Mouse (Mus musculus): ENCODE measurements around the gene Gart. TPM values are rescaled to one million over a fixed set of nuclear protein-coding genes. Genes with fewer than 3 reads are reported as not detected.

The Gart gene
- 10 to 100 TPM; 58.8 to 60.1 TPM for total RNA-seq (2021)

DNA sequence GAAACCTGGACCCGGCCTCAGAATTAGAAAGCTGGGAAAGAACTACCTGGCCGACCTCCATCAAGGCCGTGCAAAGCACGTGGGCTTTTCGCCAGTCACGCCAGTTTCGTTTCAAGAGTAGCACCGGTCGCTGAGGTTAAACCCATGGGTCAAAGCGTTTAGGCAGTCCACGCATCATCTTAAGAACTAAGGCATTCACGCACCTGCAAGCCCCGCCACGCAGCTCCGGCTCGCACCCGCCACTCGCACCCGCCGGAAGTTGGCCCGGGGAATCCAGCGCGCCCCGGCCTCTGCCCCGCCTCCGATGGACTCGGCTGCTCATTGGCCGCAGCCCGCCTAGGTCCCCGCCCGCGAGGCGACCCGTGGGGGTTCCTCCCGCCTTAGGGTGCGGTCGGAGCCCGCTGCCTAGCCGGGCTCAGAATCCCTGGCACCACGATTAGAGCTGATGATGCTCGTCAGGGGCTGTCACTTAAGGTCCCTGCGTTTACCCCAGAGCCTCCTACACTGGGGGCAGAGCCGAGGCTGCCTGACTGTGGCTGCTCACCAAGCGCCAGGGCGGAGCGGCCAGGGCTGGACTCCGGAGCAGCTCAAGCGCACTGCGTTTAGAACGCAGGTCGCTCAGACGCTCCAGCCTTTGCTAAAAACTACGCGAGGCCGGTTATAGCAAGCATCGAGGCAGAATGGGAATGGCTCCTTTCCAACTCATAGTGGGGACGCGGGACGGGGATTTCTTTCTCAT lies at the start of gene Gart:
Gene Gart, minus strand, starts transcription at position 272 of the 739 bp plus-strand sequence.
- intact Hi-C loops (cut with DNase I): no loop called here
- DNase-seq: peak; percentile 95

DNA sequence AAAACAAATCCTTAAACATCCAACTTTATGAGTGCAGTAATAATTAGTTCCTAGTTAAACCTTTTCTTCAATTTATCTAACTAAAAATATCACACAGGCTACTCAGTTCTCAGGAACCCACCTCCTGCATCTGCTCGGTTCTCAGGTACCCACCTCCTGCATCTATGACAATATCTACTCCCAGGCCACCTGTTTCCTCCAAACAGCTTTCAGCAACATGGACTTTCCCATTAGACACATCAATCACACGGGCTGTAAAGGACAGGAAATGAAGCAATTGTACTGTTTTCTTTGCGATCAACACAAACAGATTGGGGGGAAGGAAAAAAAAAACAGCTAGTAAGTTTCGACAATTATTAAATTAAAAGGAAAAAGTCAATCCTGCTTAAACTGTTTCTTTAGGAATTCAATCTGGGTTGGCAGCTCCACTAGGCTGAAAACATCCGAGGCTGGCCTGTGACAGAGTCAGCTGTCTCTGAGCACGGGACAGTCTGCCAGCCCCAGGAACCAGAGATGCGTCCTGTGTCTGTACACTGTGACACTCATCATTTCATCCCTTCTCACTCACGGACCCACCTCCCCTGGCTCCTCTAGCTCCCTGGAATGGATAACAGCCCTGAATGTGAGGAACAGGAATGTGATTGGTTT lies 48.5 kb upstream of the Gart start:
- intact Hi-C loops (cut with DNase I): no loop called here
- DNase-seq: no peak

DNA sequence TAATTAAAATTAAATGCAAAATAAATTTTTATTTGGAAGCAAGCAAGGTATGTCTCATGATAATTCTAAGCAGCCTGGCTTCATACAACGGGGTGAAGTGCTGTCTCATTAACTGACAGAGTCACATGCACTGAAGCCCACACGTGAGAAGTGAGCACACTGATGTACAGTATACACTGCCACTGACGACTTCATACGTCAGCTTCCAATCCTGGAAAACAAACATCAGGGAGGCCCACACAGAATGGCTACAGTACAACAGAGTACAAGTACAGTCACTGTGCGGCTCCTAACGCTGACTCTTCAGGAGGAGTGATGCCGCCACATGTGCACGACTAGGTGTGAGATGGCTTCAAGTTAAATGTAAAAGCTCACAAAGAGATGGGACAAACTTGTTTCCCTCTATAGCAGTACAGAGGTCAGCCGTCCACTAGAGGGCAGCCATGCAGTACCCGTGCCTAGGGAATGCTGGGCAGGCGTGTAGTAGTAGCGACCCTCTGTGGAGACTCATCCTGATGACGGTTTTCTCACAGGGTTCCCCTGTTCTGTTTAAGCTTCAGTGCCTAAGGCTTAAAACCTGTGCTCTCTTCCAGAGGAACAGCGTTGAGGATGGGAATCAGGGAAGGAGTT lies 47.8 kb upstream of the Gart start:
- intact Hi-C loops (cut with DNase I): no loop called here

DNA sequence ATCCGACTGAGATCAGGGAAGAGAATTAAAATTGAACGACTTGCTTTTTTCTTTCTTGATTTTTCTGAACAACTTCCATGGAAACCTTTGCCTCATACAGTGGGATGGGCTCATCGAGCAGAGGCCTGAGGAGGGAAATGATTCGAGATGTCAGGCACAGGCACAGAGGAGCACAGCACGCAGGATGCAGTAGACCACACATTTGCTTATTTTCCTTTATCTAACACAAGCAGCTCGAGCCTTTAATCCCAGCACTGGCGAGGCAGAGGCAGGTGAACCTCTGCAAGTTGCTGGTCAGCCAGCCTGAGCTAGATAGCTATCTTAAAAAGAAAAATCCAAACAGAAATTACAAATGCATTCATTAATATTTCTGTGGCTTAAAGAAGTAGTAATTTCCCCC lies 43.0 kb upstream of the Gart start:
- intact Hi-C loops (cut with DNase I): no loop called here
- DNase-seq: no peak

More for the DNA sequence above, 47.8 kb upstream of the Gart start:
- peak; percentile 84 for DNase-seq

DNA sequence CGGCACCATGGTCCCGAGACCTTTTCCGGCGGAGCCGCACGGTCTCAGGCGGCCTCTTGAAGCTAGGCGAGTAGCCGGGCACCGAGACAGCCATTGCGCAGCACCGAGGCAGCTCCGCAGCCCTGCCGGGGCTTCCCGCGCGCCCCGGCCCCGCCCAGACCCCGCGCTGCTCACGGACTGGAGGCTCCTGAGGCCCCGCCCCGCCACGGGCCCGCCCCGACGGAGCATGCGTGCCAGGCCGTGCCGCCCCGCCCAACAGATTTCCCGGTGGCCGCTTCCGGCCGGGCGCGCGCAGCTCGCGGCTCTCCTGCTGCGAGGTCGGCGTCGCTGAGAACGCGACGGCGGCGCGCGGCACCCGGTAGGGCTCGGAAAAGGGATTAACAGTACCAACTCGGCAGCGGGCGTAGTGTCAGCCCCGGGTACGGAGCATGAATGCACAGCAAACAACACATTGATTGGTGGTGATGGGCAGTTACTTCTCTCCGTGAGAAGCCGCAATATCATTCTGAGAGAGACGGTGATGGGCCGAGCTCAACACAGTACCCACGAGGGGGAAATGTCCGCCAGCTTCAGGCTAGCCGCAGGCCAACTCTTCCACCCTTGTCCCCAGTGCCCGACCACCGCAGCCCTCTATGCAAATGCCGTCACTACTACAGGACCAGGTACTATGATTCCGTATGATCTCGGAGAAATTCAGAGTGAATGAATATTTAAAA lies 42.0 kb upstream of the Gart start, which contains the start of gene Donson:
Gene Donson, minus strand, starts transcription at position 152 of the 716 bp plus-strand sequence.
- intact Hi-C loops (cut with DNase I): no loop called here

DNA sequence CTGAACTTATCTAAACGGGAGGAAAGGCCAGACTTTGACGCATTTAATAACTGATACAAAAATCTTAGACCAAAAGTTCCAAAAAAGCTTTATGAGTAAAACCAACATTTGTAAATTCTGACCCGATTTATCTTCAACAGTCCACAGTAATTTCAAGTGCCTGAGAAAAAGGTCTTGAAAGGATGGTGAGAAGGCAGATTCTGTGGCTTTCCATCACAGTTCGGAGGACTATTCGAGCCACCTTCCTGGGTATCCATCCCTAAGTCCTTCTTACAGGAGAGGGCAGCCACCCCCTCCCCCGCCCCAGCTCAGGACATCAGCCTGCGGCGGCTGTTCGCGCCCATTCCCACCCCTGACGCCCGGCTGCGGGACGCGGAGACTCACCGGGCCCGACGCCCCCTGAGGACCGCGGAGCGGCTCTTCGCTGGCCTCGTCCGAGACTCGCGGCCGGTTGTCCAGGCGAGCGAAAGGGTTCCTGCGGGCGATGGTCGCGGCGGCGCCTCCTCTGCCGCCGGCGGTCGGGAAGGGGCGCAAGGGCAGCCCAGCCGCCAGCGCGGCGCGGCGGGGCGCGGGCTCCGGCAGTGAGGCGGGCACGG lies 41.4 kb upstream of the Gart start:
- intact Hi-C loops (cut with DNase I): no loop called here
- DNase-seq: no peak

More for the DNA sequence above, 42.0 kb upstream of the Gart start, which contains the start of gene Donson:
- DNase-seq: peak; percentile 97

DNA sequence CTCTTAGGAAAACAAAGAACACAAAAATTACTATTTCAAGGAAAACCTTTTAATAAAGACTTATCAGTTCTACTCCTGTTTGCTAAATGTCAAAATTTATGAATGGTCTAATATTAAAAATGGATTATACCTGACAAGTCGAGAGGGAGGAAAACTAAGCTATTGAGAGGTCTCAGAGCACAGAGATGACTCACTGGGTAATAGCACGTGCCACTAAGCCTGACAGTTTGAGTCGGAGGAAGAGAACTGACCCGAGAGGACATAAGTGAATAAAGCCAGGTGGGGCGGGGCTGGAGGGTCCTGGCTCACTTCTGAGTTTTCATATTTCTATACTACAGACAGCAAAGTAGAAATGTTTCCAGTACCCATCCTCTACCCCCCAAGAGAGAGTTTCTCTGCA lies 39.6 kb upstream of the Gart start:
- intact Hi-C loops (cut with DNase I): no loop called here
- DNase-seq: no peak

DNA sequence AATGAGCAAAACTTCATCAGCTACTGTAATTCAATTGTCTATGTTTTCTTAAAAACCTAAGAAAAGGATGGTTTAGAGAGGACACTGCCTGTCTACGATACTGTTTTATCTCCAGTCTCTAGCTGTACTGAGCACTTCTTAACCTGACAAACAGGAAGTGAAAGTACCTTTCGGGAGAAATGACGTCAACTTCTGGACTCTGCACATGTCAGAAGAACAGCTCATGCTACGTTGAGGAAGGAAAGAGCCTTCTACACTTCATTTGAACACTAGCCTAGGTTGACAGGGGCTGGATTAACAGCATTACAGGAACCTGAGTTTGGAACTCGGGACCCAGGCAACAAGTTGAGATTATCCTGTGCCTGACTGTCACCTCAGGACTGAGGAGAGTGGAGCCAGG lies 38.8 kb upstream of the Gart start:
- no peak for DNase-seq
- intact Hi-C loops (cut with DNase I): no loop called here

DNA sequence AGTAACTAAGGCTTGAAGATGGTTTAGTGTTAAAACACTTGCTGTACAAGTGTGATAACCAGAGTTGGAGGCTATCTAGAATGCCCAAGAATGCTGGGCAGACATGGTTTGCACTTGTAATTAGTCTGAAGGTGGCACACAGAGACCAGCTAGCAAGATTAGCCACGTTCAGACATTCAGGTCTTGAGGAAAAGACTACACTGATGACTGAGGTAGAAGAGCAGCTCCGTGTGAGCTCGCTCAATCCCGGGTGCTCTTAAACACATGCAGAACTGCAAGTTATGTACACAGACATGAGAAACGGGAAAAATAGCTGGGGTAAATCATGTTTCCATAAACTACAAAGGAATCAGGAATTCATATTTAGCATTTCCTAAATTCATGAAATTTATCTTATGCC lies 33.9 kb upstream of the Gart start:
- DNase-seq: no peak
- intact Hi-C loops (cut with DNase I): no loop called here

DNA sequence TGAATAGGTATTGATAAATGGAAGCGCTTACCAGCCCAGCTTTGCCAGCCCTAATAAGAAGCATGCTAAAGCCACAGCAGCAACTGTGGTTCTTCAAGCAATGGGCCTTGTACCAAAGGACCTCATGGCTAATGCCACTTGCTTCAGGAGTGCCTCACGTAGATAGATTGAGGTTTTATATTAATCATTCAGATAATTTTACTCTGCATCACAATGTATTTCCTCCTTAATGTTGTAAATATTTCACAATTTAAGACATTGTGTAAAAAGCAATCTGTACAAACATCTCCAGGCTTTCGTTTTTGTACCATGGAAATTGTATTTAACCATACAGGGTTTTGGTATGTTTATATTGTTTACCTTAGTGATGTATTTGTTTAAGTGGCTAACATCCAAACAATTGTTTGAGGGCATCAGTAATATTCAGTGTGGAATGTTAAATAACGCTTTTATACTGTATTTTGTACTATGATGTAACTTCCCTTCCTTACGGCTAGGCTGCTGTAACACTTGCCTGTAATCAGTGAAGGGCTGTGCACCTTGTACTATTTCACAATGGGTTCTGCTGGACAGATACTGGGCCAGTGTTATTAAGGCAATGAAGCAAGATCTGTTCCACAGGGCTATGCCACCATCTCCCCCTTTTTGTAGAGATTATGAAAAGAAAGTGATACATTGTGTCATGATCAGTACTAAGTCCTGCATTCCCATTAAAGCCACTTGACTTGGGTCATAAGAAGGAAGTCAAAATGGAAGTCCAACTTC lies 31.6 kb upstream of the Gart start:
- no peak for DNase-seq
- intact Hi-C loops (cut with DNase I): no loop called here

DNA sequence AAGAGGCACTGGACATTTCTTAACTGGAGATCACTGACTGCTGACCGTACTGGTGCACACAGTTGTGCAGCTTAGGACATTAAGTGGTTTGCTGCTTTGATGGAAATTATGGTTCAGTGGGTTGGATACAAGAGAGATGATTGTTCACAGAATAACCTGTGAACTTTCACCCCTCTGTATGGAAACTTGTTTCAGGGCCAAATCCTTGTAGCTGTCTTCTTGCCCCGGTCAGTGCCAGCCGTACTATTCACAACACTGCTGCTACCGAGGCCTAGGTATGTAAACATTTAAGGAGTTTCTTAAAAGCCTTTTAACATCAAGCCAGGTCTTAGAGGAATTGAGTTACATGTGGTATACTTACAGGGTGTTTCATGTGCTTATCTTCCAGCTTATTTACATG lies 27.7 kb upstream of the Gart start:
- intact Hi-C loops (cut with DNase I): no loop called here
- no peak for DNase-seq

DNA sequence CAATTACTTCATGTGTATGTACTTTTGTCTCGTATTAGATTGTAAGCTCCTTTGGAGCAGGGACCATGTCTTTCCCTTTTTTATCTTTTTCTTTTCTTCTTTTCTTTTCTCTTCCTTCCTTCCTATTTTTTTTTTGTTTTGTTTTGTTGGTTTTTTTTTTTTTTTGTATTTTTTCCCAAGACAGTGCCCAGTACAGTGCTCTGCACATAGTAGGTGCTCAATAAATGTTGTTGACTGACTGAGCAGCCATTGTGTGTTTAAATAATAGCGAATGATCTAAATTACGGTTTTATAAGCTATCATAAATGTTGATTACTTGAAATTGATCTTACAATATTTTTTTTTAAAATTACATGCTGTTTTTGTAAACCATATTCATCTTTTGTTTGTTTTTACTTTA lies 17.0 kb upstream of the Gart start:
- intact Hi-C loops (cut with DNase I): loop anchor here (10.0 kb wide), 1 partner anchor 639 kb away; no protein-coding TSS in a partner anchor
- DNase-seq: no peak

DNA sequence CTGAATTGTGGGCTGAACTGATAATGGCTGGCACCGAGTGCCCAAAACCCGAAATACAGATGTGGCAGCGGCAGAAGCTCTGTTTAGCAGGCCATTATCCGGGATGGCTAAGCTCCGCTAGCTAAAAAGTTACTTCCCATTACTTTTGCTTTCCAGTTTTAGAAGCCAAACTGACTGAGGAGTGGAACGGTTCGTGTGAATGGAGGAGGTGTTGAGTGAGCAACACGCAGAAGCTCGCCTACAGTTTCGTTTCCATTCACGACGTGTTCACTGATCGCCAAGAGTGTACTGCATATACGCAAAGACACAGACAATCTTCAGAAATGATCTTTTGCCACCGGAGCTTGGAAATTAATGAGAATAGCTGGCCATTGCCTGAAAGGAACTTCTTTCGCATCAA lies 15.6 kb upstream of the Gart start:
- DNase-seq: no peak
- intact Hi-C loops (cut with DNase I): loop anchor here (10.0 kb wide), 1 partner anchor 638 kb away; no protein-coding TSS in a partner anchor

DNA sequence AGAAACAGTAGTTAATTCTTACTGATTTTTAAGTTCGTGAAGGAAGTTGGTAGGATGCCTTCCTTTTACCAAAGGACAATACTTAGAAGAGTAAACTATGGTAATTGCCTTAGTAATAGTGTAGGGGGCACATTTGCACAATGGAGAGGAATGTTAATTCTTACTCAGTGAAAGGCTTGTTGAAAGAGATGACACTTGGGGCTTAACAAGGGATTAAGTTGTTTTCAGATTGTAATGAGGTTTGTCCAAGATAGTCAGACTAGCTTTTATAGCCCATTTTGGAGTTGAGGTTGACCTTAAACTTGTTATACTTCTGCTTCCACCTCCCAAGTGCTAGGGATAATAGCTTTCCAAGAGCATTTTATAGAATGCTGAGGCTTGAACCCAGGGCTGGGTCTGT lies 14.6 kb upstream of the Gart start:
- DNase-seq: no peak
- intact Hi-C loops (cut with DNase I): loop anchor here (10.0 kb wide), 1 partner anchor 637 kb away; no protein-coding TSS in a partner anchor

DNA sequence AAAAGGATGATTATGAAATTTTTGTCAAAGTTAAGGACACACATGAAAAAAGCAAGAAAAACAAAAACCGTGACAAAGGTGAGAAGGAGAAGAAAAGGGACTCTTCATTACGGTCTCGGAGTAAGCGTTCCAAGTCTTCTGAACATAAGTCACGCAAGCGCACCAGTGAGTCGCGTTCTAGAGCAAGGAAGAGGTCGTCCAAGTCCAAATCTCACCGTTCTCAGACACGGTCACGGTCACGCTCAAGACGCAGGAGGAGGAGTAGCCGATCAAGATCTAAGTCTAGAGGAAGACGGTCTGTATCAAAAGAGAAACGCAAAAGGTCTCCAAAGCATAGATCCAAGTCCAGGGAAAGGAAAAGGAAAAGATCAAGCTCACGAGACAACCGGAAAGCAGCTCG lies 13.0 kb upstream of the Gart start:
- intact Hi-C loops (cut with DNase I): loop anchor here (10.0 kb wide), 1 partner anchor 635 kb away; no protein-coding TSS in a partner anchor

DNA sequence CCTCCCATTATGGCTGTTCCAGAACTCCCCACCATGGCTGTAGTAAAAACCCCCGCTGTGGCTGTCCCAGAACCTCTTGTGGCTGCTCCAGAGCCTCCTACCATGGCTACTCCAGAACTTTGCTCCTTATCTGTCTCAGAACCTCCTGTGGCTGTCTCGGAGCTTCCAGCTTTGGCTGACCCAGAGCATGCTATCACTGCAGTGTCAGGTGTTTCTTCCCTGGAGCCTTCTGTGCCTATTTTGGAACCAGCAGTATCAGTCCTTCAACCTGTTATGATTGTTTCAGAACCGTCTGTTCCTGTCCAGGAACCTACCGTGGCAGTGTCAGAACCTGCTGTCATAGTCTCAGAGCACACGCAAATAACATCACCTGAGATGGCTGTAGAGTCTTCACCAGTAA lies 11.7 kb upstream of the Gart start:
- intact Hi-C loops (cut with DNase I): no loop called here
- DNase-seq: no peak

More for the DNA sequence above, 13.0 kb upstream of the Gart start:
- no peak for DNase-seq

DNA sequence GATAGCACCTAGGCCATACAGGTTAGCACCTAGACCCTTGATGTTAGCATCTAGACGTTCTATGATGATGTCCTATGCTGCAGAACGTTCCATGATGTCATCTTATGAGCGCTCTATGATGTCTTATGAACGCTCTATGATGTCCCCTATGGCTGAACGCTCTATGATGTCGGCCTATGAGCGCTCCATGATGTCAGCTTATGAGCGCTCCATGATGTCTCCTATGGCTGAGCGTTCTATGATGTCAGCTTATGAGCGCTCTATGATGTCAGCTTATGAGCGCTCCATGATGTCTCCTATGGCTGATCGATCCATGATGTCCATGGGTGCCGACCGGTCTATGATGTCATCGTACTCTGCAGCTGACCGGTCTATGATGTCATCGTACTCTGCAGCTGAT lies 10.5 kb upstream of the Gart start:
- intact Hi-C loops (cut with DNase I): no loop called here
- DNase-seq: no peak

DNA sequence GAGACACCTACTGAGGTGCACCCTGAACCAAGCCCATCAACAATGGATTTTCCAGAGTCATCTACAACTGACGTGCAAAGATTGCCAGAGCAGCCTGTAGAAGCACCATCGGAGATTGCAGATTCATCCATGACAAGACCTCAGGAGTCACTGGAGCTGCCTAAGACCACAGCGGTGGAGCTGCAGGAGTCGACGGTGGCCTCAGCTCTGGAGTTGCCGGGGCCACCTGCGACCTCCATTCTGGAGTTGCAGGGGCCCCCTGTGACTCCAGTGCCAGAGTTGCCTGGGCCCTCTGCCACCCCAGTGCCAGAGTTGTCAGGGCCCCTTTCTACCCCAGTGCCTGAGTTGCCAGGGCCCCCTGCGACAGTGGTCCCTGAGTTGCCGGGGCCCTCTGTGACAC lies 8.5 kb upstream of the Gart start:
- intact Hi-C loops (cut with DNase I): no loop called here
- DNase-seq: no peak

DNA sequence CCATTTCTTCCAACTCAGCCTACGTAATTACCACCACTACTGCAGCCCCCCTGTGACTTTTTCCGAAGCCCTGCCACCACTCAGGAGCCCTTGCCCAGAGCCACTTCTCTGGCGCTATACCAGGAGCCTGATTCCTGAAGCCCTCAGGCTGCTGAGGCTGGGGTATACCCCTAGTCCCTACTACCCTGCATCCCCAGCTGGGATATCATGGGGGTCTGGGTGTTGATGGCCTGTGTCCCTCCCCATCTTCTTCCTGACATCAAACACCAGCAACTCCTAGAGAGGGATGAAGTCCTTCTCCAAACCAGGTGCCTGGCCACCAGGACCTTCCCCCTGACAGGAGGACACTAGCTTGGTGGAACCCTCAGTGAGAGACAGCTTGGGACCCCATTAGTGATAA lies 5.4 kb upstream of the Gart start:
- DNase-seq: no peak
- intact Hi-C loops (cut with DNase I): no loop called here

DNA sequence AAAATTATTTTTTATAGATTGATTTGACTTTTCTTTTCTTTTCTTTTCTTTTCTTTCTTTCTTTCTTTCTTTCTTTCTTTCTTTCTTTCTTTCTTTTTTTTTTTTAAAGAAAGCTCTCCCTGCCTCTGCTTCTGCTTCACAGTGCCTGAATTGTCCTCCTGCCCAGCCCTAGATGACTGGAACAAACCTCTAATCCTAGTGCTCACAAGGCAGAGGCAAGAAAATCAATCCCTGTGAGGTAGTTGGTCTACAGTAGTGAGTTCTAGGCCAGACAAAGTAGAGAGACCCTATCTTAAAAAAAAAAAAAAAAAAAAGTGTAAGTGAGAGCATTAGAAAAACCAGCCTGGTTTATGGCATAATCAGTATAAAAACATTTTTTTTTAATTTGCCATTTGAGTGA lies 3.0 kb upstream of the Gart start:
- no peak for DNase-seq
- intact Hi-C loops (cut with DNase I): no loop called here

Measured in left cerebral cortex, postnatal 4 days (tissue).